Comparison of ENCODE assay signal across 30 mouse cellular contexts in the genomic region with DNA sequence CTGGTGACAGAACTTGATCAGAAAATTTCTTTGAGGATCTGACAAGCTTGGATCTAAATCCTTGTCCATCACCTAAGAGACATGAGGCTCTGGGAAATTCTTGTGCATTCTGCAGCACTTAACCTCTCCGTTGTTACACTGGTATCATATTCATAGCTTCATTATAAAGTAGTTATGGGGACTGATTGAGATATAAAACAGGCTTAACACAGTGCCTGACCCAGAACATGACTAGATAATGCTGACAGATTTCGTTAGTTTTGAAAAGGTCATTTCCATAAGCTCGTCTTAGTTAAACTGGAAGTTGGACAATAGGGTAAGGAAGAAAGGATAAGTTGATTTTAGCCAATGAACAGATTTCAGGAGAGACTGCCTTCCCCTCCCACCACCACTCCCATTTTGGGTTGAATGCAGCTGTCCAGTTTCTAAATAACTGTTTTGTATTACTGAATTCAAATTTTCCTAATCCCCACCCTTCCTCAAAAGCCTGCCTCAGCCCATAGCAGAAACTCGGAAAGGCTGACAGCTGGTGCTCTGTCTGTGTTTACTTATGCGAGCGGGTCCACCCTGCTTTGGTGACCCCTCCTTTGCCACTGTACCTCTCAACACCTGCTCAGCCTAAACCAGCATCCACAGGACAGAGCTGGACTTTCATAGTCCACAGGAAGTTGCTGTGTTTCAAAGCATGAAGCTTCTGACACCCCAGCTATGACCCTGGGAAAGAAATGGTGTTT.
DNase-seq lines count a peak whose midpoint lies in the region; ATAC-seq and TF ChIP-seq lines count a peak whose summit lies in the region.
"Had no signal": no experiment of that assay in that cellular context is flagged by ENCODE, and none has a peak within 500 bp of the region (broad histone marks: within the 10 kb centered on the region; RNA-seq: fewer than 3 reads in every experiment).

No protein-coding gene starts in this region.

- DNase-seq in hindbrain, postnatal 0 days (ENCODE audit: low spot score), result no peak
- DNase-seq in brain, embryonic 14.5 days (ENCODE audit: low read depth), result peak; percentile 58
- DNase-seq in forebrain, embryonic 14.5 days (ENCODE audit: low spot score), result peak; percentile 28
- peak; percentile 46 for DNase-seq in midbrain, embryonic 14.5 days
- DNase-seq in adrenal gland, adult (ENCODE audit: inconsistent age in 2 of 2, low spot score in 1 of 2), result no peak
- DNase-seq: adrenal gland, postnatal 36 days; cerebellum, adult 2 months; cerebellum, postnatal 14 days; gastrocnemius, adult 2 months; gastrocnemius, postnatal 36 days; heart, adult 2 months; heart, postnatal 4 days; kidney, adult 11 months; kidney, postnatal 14 days; layer of hippocampus, adult 9-11 months; liver; lung, adult 2 months; lung, postnatal 10 days; right cerebral cortex, postnatal 14 days; thymus, postnatal 25 days had no signal

- H3K9me3 ChIP-seq in hindbrain, embryonic 12.5 days (replicated peaks), result no peaks in the 10 kb centered on the region
- H3K9me3 ChIP-seq in hindbrain, postnatal 0 days (ENCODE audit: low read length), result no peaks in the 10 kb centered on the region
- no peaks in the 10 kb centered on the region for H3K9me3 ChIP-seq in forebrain, embryonic 14.5 days (replicated peaks; ENCODE audit: control insufficient read depth, low read length)
- no peaks in the 10 kb centered on the region for H3K9me3 ChIP-seq in midbrain, embryonic 14.5 days (ENCODE audit: control insufficient read depth, low read length)
- H3K9me3 ChIP-seq in intestine, embryonic 15.5 days, result no peaks in the 10 kb centered on the region
- H3K9me3 ChIP-seq: embryonic facial prominence, embryonic 10.5 days; embryonic facial prominence, embryonic 15.5 days; heart, embryonic 12.5 days; neural tube, embryonic 12.5 days; stomach, embryonic 15.5 days had no signal

- no peak for TF ChIP-seq CTCF in hindbrain, postnatal 0 days (IDR thresholded peaks at IDR 0.05; ENCODE audit: low read depth)
- no peak for TF ChIP-seq CTCF in brain, embryonic 14.5 days (IDR thresholded peaks at IDR 0.05; ENCODE audit: borderline replicate concordance, extremely low read depth, insufficient read depth, insufficient read length)

- peaks cover 6% of the 10 kb centered on the region; the same call in 1 of the 2 replicates for H3K4me1 ChIP-seq in hindbrain, embryonic 12.5 days
- H3K4me1 ChIP-seq in hindbrain, postnatal 0 days (ENCODE audit: insufficient read depth, low read length), result no peaks in the 10 kb centered on the region
- no peaks in the 10 kb centered on the region for H3K4me1 ChIP-seq in forebrain, embryonic 14.5 days (ENCODE audit: control insufficient read depth, insufficient read depth, low read length)
- peaks cover 9% of the 10 kb centered on the region for H3K4me1 ChIP-seq in midbrain, embryonic 14.5 days (ENCODE audit: control insufficient read depth, insufficient read depth, low read length)
- no peaks in the 10 kb centered on the region for H3K4me1 ChIP-seq in intestine, embryonic 15.5 days (replicated peaks)
- H3K4me1 ChIP-seq: embryonic facial prominence, embryonic 10.5 days; embryonic facial prominence, embryonic 15.5 days; heart, embryonic 12.5 days; neural tube, embryonic 12.5 days; stomach, embryonic 15.5 days had no signal

- WGBS in hindbrain, embryonic 12.5 days, result 44% methylated on average over 6 of the region's 6 CpGs
- 49% methylated on average over 6 of the region's 6 CpGs for WGBS in hindbrain, postnatal 0 days
- WGBS in forebrain, embryonic 14.5 days, result 26% methylated on average over 6 of the region's 6 CpGs
- 10% methylated on average over 6 of the region's 6 CpGs for WGBS in midbrain, embryonic 14.5 days
- 51% methylated on average over 6 of the region's 6 CpGs for WGBS in intestine, embryonic 15.5 days

- H3K36me3 ChIP-seq in hindbrain, embryonic 12.5 days, result no peaks in the 10 kb centered on the region
- H3K36me3 ChIP-seq in hindbrain, postnatal 0 days (ENCODE audit: insufficient read depth, low read length), result no peaks in the 10 kb centered on the region
- no peaks in the 10 kb centered on the region for H3K36me3 ChIP-seq in forebrain, embryonic 14.5 days (ENCODE audit: control insufficient read depth, insufficient read depth, low read length)
- no peaks in the 10 kb centered on the region for H3K36me3 ChIP-seq in midbrain, embryonic 14.5 days (ENCODE audit: control insufficient read depth, insufficient read depth, low read length)
- no peaks in the 10 kb centered on the region for H3K36me3 ChIP-seq in intestine, embryonic 15.5 days
- H3K36me3 ChIP-seq: embryonic facial prominence, embryonic 10.5 days; embryonic facial prominence, embryonic 15.5 days; heart, embryonic 12.5 days; neural tube, embryonic 12.5 days; stomach, embryonic 15.5 days had no signal

- TF ChIP-seq POLR2A in brain, embryonic 14.5 days (IDR thresholded peaks at IDR 0.05; ENCODE audit: borderline replicate concordance, extremely low read depth, insufficient read depth, insufficient read length, poor library complexity, severe bottlenecking), result no peak

- no peak overlapping the region for H3K4me2 ChIP-seq in hindbrain, embryonic 12.5 days (replicated peaks)
- H3K4me2 ChIP-seq in hindbrain, postnatal 0 days (ENCODE audit: low read depth, low read length), result no peak overlapping the region
- no peak overlapping the region for H3K4me2 ChIP-seq in forebrain, embryonic 14.5 days (ENCODE audit: low read length)
- H3K4me2 ChIP-seq in midbrain, embryonic 14.5 days (ENCODE audit: low read length), result no peak overlapping the region
- no peak overlapping the region for H3K4me2 ChIP-seq in intestine, embryonic 15.5 days (replicated peaks)
- H3K4me2 ChIP-seq: embryonic facial prominence, embryonic 15.5 days; heart, embryonic 12.5 days; neural tube, embryonic 12.5 days; stomach, embryonic 15.5 days had no signal

- no peak overlapping the region for H3K27ac ChIP-seq in hindbrain, embryonic 12.5 days
- H3K27ac ChIP-seq in hindbrain, postnatal 0 days, result no peak overlapping the region
- no peak overlapping the region for H3K27ac ChIP-seq in forebrain, embryonic 14.5 days (ENCODE audit: low read depth, low read length)
- no peak overlapping the region for H3K27ac ChIP-seq in midbrain, embryonic 14.5 days (replicated peaks; ENCODE audit: low read depth, low read length)
- no peak overlapping the region for H3K27ac ChIP-seq in intestine, embryonic 15.5 days
- H3K27ac ChIP-seq: embryonic facial prominence, embryonic 10.5 days; embryonic facial prominence, embryonic 15.5 days; gastrocnemius, adult 2 months; heart, adult 2 months; liver, embryonic 14.5 days; neural tube, embryonic 12.5 days; stomach, embryonic 15.5 days had no signal

- H3K27me3 ChIP-seq in hindbrain, embryonic 12.5 days, result no peaks in the 10 kb centered on the region
- no peaks in the 10 kb centered on the region for H3K27me3 ChIP-seq in hindbrain, postnatal 0 days (ENCODE audit: insufficient read depth, low read length)
- no peaks in the 10 kb centered on the region for H3K27me3 ChIP-seq in forebrain, embryonic 14.5 days (replicated peaks; ENCODE audit: control insufficient read depth, insufficient read depth, low read length)
- no peaks in the 10 kb centered on the region for H3K27me3 ChIP-seq in midbrain, embryonic 14.5 days (ENCODE audit: control insufficient read depth, insufficient read depth, low read length)
- H3K27me3 ChIP-seq in intestine, embryonic 15.5 days (replicated peaks), result no peaks in the 10 kb centered on the region
- H3K27me3 ChIP-seq: embryonic facial prominence, embryonic 15.5 days; neural tube, embryonic 12.5 days; stomach, embryonic 15.5 days had no signal

- peak; percentile 60 for ATAC-seq in hindbrain, embryonic 12.5 days (ENCODE audit: low FRiP score)
- ATAC-seq in hindbrain, postnatal 0 days, result no peak
- ATAC-seq in forebrain, embryonic 14.5 days, result peak; percentile 69; the same call in 1 of the 2 replicates
- ATAC-seq in midbrain, embryonic 14.5 days (ENCODE audit: low FRiP score, low TSS enrichment), result peak; percentile 75; the same call in 1 of the 2 replicates
- no peak for ATAC-seq in intestine, embryonic 15.5 days
- ATAC-seq: CD4-positive, CD25-positive, alpha-beta regulatory T cell, adult 4 months had no signal

- H3K9ac ChIP-seq in hindbrain, embryonic 12.5 days, result no peak overlapping the region
- no peak overlapping the region for H3K9ac ChIP-seq in hindbrain, postnatal 0 days (replicated peaks; ENCODE audit: low read length)
- H3K9ac ChIP-seq in forebrain, embryonic 14.5 days (ENCODE audit: low read length), result no peak overlapping the region
- H3K9ac ChIP-seq in midbrain, embryonic 14.5 days (replicated peaks; ENCODE audit: low read length), result no peak overlapping the region
- no peak overlapping the region for H3K9ac ChIP-seq in intestine, embryonic 15.5 days
- H3K9ac ChIP-seq: embryonic facial prominence, embryonic 15.5 days; heart, embryonic 12.5 days; liver, embryonic 14.5 days; neural tube, embryonic 12.5 days; stomach, embryonic 15.5 days had no signal

- H3K4me3 ChIP-seq in hindbrain, embryonic 12.5 days, result no peak overlapping the region
- no peak overlapping the region for H3K4me3 ChIP-seq in hindbrain, postnatal 0 days (ENCODE audit: low read length)
- H3K4me3 ChIP-seq in forebrain, embryonic 14.5 days (ENCODE audit: low read depth, low read length), result no peak overlapping the region
- H3K4me3 ChIP-seq in midbrain, embryonic 14.5 days (replicated peaks; ENCODE audit: low read depth, low read length), result no peak overlapping the region
- H3K4me3 ChIP-seq in intestine, embryonic 15.5 days (replicated peaks), result no peak overlapping the region
- H3K4me3 ChIP-seq: embryonic facial prominence, embryonic 10.5 days; embryonic facial prominence, embryonic 15.5 days; gastrocnemius, adult 2 months; heart, adult 2 months; heart, embryonic 12.5 days; myocyte; neural tube, embryonic 12.5 days; stomach, embryonic 15.5 days had no signal

Comparison
In these comparisons a context has a peak if more than half of its experiments do, and no peak if none do; other contexts are left out.
1. ATAC-seq: peak in hindbrain, embryonic 12.5 days (single experiment), forebrain, embryonic 14.5 days (single experiment) and midbrain, embryonic 14.5 days (single experiment); none in hindbrain, postnatal 0 days (single experiment) and intestine, embryonic 15.5 days (single experiment).
2. DNase-seq: peak in brain, embryonic 14.5 days (single experiment), forebrain, embryonic 14.5 days (single experiment) and midbrain, embryonic 14.5 days (single experiment); none in hindbrain, postnatal 0 days (single experiment) and adrenal gland, adult (0 of 2).